Mouse (Mus musculus): Measurements from ENCODE around the gene Ercc2. TPM values are rescaled to one million over a fixed set of nuclear protein-coding genes. Genes with fewer than 3 reads are reported as not detected.

The Ercc2 gene
- 28.2 and 30.2 TPM in 2 replicates for total RNA-seq (2021)
- long read RNA-seq, experiment 1, transcript Ercc2-201 (23 exons, 3,578 nt) = major isoform, 8 of 15 reads
- long read RNA-seq, experiment 1, partial matches to known transcripts = 6 of 15 reads
- long read RNA-seq, experiment 1, other reads (novel, unspliced or antisense) = 1 of 15 reads
- long read RNA-seq, experiment 2, partial matches to known transcripts = 3 of 8 reads
- long read RNA-seq, experiment 2, other reads (novel, unspliced or antisense) = 1 of 8 reads

DNA sequence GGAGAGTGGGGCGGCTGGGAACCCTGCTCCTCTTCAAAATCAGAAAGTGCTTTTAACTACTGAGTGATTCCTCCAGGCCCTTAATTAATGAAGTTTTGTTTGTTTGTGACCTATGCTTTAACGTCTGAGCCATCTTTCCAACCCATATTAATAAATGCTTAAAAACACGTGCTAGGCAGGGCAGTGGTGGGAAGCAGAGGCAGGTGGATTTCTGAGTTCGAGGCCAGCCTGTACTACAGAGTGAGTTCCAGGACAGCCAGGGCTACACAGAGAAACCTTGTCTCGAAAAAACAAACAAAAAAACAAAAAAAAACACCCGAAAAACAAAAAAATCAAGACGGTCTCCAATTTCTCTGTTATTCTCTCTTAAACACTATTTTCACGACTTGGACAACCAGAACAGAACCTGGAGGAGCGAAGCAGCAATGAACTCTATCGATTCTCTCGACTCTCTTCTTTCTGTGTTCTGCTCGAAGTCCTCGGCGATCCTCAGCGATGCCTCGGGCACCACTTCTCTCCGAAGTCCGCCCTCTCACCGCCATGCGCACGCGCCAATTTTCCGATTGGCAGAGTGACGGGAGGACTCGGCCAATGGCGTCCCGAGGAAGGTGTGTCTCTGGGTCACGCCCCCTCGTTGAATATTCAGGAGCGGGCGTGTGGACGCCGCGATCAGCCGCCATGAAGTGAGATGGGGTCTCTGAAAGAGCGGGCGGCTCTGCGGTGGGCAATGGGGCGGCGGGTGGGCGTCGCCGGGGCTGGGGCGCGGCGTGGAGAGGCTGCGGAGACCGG, at the start of gene Ercc2:
Gene Ercc2 (plus strand): TSS at position 634 of the 789 bp plus-strand sequence.
- peak; percentile 100 for DNase-seq

DNA sequence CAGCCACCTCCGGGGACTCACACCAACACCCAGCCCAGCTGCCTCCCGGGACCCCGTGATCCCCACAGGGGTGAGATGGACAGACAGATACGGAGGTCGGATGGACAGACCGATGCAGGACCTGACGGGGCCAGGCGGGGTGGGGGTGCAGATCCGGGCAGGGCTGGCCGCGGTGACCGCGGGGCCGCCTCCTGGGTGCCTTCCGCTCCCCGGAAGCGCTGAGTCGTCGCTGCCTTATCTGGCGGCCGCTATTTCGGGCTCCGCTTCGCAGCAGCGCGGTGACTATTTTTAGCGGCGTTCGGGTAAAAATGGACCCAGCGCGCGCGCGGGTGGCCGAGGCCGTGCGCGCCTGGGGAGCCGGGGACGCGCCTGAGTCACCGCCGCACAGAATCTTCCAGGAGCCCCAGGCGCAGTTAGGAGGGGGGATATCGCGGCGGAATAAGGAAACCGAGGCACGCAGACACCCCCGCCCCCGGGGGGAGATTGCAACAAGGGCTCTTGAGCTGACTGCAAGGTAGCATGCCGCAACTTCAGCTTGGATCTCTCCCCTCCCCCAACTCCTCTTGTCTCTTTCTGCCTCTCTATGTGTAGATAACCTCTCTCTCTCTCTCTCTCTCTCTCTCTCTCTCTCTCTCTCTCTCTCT, 49.0 kb upstream of the Ercc2 start:
- peak; percentile 90 for DNase-seq

DNA sequence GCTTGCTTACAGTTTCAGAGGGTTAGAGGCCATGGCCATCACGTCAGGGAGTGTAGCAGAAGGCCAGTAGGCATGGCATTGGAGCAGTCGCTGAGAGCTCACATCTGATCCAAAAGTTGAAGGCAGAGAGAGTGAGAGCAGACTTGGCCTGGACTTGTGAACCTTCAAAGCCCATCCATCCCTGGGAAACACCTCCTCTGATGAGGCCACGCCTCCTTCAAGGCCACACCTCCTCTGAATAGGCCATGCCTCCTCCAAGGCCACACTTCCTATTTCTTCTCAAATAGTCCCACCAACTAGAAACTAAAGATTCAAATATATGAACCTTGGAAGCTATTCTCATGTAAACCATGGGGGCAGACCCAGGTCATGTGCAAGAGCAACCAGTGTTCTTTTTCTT, 46.2 kb upstream of the Ercc2 start:
- peak; percentile 56 for DNase-seq

DNA sequence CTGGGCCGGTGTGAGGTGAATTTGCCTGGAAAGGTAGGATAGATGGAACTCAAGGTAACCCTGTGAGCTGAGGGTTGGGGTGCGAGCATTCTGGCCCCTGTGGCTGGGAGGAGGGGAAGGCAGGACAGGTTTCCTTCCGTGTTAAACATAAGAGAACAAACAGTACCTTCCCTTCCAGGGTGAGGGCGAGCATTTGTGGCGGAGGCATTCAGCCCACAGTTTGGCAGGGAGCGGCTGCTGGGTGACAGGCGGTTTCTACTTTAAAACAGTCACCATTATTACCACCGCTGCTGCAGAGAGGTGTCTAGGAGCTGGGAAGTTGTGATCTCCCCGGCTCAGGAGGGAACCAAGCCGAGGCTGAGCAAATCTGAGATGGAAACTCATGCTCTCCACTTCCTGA, 44.7 kb upstream of the Ercc2 start:
- DNase-seq = no peak

DNA sequence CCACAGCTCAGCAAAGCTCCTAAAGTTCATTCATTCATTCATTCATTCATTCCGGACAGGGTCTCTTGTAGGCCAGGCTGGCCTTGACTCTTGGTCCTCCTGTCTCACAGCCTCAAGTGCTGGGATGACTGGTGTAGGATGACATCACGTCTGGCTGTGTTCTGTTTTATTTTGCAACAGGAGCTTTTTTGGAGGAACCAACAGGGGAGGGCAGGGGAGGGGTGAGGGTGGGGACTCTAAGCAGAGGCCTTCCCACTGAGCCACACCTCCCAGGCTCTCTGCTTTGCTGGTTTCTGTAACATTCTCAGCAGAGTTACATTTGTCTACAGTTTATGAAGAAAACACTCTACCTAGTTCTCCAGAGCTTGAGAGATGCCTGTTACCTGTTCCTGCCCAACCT, 43.8 kb upstream of the Ercc2 start:
- DNase-seq = no peak

DNA sequence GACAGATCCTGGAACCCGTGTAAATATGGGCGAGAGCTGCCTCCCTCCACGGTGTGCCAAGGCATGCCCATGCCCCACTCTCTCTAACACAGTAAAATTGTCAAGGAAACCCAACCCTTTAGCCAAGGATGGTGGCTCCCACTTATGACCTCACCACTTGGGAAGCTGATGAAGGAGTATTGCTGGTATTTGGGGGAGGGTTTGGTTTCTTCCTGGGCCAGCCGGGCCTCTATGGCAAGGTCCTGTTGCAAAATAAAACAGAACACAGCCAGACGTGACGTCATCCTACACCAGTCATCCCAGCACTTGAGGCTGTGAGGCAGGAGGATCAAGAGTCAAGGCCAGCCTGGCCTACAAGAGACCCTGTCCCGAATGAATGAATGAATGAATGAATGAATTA, 43.2 kb upstream of the Ercc2 start:
- DNase-seq = peak; percentile 46

DNA sequence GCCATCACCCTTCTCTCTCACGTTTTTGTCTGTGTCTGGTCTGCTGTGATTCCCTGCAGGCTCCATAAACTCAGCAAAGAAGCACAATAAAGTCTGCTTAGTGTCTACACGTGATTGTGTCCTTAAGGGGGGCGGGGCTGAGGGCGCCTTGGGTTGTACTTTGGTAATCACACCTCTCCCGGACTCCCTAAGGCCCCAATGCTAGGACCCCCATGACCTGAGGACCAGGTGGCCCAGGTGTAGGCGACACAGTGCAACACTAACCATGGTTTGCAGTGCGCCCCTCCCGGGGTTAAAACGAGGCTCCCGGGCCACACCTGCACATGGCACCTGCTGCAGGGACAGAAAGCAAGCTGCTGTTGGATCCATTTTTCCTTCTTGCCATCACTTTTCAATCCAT, 40.6 kb upstream of the Ercc2 start:
- no peak for DNase-seq

DNA sequence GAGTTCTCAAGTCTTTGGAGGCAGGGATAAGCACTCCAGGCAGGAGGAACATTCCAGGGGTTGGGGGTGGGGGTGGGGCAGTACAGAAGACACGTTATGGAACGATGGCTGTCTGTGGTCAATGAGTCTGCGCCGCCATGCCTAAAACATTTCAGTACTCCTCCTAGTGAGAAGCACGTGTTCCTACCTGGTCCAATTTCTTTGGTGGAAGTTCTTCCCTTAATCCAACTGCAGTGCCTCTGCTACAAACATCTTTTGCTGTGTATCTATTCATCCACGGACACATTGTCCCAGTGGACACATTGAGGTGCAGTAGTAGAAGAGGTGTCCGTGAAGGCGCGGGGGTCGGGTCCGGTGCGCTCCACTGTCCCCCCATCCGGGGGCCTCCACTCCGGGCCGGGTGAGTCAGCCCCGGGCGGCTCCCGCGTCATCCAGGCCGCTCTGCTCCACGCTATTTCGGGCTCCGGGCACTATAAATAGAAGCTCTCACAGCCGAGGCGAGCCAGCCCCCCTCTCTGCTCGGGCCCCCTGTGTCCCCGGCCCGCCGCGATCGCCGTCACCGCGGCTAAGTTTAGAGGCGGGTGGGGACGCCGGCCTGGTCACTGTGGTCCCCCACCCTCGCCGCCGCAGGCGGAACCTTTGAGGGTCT, 39.9 kb upstream of the Ercc2 start:
- peak; percentile 48 for DNase-seq

DNA sequence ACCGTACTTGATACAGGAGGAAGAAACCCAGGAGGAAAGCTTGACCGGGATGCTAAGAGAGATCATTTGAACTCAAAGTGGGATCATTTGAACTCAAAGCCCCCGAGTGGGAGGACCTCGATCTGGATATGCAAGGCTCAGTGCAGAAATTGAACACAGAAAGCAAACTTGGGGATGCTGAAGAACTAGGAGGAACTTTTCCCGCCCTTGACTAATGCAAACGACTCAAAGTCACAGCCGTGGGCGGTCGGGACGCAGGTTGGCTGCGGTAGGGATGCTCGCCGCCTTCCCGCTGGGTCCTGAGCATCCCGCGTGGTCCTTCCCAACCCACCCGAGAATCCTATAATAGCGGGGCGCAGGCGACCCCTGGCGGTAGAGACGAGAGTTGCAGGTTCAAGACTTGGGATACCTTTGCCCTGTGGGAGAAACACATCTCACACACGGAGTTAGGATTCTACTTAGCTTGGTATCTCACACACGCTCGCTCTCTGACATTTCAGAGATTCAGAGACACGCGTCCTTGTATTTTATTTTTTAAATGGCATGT, 39.3 kb upstream of the Ercc2 start:
- DNase-seq = peak; percentile 90

DNA sequence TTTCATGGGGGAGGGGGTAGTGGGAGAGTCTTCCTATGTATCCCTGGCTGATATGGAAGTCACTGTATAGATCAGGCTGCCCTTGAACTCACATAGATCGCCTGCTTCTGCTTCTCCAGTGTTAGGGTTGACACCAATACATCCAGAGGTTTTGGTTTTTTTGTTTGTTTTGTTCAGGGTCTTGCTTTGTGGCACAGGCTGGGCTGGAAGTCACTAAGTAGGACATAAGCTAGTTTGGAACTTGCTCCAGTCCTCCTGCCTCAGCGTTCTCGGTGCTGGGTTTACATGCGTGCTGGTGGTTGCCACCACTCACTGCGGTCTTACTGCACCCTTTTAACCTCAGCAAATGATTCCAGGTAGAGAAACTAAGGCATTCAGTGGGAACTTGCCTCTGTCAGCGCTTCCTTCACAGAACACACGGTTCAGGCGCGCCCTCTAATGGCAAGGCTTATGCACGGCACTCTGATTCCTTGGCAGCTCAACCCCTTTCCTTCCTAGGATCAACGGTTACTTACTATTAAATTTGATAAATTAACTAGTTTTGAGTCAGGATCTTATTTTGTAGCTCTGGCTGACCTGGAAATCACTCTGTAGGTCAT, 38.5 kb upstream of the Ercc2 start:
- peak; percentile 81 for DNase-seq

DNA sequence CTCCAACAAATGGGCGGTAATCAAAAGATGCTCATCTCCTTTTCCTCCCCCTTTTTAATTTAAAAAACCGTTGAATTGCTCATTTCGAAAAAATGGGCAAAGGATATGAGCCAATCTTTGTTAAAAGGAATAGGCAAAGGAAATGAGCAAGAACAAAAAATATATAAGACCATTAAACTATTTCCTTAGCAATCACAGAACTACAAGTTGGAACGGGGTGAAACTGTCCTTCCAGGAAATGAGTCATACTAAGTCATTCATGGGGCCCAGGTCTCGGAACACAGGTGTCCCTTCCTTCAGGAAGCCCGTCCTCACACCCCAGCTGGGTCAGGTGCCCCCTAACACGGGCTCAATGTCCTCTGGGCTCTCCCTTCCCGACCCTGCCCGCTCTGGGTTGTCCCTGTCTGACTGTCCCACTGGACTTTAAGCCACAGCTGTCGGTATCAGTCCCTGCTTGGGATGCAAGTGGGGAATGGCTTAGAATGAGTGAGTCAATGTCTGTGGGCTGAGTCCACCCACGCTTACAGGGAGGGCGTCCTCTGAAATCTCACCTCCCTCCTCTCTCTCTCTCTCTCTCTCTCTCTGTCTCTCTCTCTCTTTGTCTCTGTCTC, 37.5 kb upstream of the Ercc2 start, which contains the start of gene Ercc1:
Gene Ercc1 (plus strand): TSS at position 542 of the 611 bp plus-strand sequence.
- DNase-seq = no peak

DNA sequence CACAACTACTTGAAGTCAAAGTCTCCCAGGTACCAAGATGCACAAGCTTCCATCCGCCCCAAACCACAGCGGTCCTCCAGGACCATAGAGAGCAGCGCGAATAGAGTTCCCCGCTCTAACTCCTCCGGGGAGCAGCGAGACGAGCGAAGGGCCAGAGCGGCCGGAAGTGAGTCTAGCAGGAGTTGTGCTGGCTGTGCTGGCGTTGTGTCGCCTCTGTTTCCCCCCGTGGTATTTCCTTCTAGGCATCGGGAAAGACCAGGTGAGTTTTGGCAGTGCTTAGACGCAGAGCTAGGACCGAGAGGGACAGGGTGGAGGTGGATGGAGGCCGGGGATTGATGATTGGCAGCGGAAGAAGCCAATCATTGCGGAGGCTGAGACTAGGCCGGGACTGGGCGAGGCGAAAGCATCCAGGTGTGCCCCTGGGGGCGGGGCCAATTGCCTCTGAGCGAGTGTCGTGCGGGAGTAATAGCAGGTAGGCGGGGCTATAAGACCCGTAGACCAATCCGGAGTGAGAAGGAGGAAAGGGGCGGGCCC, 36.8 kb upstream of the Ercc2 start:
- DNase-seq = peak; percentile 96

DNA sequence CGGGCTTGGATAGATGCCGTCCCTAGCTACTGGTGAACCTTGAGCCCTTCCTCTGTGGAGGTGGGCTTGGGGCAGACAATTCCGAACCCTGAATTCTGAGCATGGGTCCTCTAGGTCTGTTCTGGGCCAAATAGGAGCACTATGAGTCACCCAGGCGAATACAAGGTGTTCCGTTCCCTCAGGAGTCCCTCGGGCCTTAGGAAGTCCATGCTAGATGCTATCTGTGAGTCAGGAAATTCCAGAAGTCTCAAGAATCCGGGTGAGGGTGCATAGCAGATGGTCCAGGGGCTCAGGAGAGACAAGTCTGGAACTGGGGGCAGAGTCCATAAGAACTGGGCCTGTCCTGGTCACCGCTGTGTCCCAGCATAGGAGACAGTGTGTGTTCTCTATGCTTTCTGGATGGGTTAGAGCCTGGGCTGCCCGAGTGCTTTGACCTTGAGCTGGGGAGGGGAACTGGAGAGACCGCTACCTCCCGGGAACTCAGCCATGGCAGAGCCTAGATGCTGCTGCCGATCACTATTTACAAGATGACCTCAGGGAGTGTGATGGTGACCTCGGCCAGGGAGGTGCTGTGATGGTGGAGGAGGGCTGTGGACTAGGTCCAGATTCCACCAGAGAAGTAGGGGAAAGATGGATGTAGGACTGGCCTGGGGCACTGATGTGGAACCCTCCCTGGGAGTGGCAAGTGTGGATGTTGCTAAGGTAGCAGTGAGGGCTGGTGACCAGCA, 32.5 kb upstream of the Ercc2 start:
- no peak for DNase-seq

DNA sequence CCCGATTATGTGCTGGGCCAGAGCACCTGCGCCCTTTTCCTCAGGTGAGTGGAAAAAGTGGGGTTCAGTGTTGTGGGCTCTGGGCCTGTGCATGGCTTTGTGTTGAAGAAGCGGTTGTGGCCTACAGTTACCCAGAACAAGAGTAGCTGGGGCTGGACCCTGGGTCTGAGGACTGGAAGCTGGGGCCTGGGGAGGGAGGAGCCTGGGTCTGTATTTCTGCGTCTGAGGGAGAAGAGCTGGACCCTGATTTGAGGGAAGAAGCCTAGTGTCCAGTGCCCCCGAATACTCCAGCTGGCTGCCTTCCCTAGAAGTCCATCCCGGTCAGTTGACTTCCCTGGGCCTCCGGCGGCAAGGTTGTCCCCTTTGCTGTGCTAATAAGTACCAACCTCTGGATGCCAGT, 31.6 kb upstream of the Ercc2 start:
- DNase-seq = no peak

DNA sequence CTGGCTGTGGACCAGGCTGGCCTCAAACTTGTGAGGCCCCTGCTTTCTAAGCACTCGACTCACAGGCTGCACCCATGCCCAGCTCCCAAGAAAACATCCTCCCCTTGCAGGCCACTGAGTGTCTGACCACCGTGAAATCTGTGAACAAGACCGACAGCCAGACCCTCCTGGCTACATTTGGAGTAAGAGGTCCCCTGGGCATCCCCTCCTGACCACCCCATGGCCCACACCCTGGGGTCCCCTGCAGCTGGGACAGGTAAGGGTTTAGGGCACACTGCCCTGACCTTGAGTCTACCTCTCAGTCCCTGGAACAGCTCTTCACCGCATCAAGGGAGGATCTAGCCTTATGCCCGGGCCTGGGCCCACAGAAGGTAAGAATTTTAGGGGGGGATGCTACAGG, 26.8 kb upstream of the Ercc2 start:
- no peak for DNase-seq

DNA sequence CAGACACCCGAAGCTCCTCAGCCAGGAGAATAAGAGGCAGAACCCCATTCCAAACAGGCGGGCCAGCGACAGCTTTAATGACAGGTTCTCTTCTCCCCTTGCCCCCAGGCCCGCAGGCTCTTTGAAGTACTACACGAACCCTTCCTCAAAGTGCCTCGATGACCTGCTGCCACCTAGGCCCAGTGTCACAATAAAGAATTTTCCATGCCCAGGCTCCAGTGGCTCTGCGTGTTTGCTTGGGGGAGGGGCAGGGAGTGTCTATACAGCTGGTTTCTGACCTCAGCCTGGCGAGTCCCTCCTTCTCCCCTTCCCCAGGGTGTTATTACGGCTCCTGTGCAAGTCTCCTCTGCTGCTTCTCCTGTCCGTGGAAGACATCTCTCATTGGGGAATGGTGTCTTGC, 25.5 kb upstream of the Ercc2 start:
- no peak for DNase-seq

DNA sequence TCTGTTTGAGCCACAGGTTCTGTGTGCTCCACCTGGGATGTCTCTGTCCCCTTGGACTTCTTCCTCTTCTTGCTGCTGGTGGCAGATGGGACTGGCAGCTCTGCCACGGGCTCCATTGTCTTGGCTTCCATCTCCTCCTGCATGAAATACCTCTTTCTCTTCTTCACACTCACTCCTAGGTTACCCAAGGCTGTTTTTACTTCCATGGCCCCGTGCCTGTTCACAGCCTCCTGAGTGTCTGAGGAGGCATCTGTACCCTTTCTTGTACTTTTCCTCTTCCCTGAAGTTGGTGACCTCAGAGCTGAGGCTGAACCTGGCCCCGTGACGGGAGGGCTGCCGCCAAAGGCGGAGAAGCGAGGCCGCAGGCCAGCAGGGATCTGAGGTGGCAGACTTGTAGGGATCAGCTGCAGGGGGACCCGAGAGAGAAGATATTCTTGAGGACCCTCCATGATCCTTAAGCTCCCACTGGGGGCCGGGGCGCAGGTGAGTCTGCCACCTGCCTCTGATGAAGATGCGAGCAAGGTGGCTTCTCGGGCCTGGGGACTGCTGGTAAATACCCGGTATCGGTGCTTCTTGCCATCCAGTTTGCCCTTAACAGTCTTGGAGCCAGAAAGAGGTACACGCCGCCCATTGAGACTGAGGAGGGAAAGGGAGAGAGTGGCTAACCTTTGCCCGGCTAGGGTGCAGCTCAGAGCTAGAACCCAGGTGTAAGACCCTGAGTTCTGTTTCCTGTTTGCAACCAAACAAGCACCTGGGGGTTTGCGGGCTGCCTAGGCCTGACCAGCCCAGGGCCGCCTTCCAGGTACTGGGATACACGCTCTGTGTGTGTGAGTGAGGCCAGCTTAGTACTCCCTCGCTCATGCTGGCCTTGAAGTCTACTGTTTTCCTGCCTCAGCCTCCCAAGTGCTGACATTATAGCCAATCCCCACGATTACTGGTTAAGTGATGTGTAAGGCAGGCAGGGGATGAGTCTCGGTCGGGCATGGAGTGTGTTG, 24.1 kb upstream of the Ercc2 start:
- no peak for DNase-seq

DNA sequence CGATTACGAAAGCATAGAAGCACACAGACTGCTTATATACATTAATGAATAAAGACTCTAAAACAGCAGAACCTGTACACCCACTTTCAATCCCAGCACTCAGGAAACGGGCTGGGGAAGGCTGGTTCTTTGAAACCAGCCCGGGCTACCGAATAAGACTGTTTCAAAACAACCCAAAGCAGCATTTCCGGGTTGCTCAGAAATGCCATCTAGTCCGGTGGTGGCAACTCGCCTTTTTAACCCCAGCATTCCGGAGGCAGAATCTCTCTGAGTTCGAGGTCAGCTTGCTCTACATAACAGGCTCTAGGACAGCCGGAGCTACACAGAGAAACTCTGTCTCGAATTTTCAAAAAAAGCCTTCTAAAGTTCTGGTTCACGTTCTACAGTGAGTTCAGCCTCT, 23.2 kb upstream of the Ercc2 start:
- DNase-seq = no peak

DNA sequence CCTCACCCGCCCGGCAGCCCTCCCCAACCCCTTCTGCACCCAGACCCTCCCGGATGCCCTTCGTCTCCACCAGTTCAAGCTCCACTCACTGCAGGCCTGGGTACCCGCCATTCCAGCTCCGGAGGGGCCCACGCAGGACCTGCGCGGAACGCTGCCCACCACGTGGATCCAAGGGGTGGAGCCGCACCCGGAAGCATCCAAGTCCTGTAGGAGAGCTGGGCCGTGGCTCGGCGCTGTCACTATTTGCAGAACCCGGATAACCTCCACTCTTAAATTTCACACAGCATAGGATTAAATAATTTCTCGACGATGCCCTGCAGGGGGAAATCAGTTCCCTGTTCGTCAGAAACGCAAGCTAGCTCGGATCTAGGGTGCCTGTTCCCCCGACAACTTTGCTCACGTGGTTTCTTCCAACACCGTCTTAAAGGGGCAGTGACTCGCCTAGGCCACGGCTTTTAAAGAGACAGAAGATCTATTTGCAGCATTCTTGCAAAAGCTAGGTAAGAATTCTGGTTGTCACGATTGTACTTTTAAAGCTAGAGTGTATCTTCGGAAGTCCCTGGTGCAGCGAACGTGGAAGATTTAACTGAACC, 22.4 kb upstream of the Ercc2 start, which contains the start of the genes Cd3eap and Ppp1r13l:
Gene Cd3eap (minus strand): TSS at position 185 of the 593 bp plus-strand sequence.
Gene Ppp1r13l (plus strand): TSS at position 451 of the 593 bp plus-strand sequence.
- DNase-seq = peak; percentile 92
